Mouse (Mus musculus) right cerebral cortex, postnatal 14 days (tissue): ENCODE measurements around the gene Zfyve28.
A peak's percentile ranks its signal among the peaks of the same experiment; 100 is the strongest.

ENCODE experiments used
- DNase-seq: peaks from one replicate; pipeline ENCODE4 v3.0.0; 2022

Zfyve28 gene

DNA sequence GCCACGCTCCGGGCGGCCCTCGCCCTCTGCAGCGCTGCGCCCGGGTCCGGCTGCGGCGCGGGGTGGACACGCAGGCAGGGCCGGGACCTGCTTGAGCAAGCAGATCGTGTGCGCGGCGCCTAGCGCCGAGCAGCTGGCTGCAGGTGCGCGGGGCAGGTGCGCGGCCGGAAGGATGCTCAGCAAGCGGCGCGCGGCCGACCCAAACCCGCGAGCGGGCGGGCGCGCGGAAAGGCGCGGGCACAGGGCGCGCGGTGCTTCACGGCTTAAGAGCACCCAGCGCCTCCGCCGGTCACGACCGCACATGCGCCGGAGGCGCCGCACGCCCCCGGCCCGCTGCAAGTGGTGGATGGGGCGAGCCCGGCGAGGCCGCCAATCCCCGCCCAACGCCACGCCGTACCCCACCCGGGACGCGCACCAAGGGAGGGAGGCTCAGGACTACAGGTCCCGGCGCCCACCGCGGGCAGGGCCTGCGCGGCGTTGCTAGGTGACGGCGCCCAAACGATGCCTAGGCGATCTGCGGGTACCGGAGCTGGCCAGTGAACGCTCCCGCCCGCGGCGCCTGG is at the start of gene Zfyve28, which contains the start of gene Cfap99:
Zfyve28 (minus strand) TSS at position 296 of the 563 bp plus-strand sequence.
Cfap99 (plus strand) TSS at position 447 of the 563 bp plus-strand sequence.
- peak; percentile 95 for DNase-seq

DNA sequence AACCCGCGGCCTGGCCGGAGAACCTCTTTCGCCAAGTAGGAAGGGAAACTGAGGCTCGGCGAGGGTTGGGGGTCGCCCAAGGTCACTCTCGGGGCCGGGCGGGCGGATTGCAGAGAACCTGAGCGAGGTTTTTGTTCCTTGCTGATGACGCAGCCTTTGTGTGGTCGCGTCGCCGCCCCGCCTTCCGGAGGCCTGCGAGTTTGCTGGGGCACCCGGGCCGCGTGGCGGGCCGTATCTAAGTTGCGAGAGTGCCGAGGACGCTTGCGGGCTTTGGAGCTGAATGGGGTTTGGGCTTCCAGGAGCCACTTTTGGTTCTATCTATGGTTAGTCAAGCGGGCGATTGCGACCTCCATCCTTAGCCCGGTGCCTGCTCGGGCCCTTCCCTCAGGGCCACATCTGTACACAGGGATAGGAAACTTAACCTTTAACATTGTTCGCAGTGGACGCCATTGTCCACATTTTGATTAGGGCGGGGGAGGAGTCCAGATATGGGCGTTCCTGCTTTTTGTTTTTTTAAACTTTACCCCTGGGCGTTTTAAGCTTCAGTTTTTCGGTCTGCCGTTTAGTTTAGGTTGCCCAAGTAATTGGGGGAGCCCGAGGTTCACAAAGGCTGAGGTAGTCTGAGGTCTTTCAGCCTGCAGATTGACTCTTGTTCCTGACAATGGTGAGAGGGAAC is 48.7 kb upstream of the Zfyve28 start:
- peak; percentile 46 for DNase-seq

DNA sequence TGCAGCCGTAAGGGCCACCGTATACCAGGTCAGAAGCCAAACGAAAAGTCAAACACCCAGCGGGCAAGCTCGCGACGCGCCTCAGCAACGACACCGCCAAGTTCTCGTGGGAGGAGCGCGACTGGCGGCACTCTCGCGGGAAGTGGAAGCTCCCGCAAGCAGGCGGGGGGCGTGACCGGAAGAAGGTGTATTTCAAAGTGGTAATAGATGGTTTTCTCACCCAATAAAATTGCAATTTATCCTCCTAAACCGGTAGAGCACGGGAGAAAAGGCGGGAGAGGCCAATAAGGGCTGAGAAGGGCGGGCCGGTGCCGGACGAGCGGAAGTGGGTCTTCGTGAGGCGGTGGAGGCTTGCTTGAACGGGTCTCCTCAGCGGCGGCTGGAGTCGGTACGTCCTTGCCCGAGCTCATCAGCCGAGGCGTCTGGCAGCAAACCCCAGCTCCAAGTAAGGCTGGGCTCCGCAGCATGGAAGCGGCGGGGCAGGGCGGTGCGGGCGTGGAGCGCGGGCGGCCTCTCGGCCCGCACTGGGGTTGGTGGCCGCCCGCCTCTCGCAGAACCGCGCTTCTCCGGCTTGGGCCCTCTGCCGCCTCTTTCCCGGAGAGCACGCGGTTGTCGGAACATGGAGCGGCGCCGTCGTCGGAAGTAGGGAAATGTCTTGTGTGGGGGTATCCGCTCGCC is 48.0 kb upstream of the Zfyve28 start, which contains the start of gene Rnf4:
Rnf4 (plus strand) TSS at position 193 of the 678 bp plus-strand sequence.
- DNase-seq = peak; percentile 98

DNA sequence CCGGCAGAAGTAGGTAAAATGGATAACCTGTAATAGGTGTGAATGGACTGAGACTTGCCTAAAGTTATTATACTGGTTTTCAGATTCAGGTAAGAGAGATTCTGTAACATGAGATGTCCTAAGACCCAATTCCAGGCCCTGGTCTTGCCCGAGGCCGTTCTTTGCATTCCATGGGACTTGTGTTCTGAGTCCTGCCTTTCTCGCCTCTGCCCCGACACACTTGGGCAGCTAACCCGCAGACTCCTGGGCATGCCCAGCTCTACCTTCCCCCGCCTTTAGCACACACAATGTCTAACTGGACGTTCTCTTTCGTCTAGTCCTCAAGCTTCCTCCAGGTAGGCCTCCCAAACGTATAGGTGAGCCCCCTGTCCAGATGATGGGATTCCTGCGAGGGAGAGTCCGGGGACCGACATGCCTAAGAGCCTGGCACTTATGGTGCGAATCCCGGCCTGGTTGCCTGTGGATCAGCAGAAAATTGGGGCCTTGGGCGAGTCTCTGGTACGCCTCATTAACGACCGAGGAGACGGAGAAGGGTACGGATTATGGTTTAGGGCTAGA is 47.4 kb upstream of the Zfyve28 start:
- no peak for DNase-seq

DNA sequence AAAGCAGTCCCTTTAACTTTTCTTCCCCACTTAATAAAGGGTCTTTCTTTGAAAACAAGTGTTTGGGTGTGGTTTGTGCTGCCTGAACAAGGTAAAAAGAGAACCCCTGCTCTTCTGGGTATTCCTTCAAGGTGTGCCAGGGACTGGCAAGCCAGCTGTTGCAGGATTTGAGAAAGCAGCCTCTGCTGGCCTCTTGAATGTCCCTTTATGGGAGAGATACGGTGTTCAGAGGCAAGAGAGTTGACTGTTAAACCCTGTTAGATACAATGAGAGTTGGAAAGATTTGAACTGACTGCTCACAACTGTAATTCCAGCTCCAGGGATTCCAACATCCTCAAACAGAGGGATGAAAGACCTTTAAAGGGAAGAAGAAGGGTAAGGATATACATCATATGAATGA is 45.8 kb upstream of the Zfyve28 start:
- no peak for DNase-seq

DNA sequence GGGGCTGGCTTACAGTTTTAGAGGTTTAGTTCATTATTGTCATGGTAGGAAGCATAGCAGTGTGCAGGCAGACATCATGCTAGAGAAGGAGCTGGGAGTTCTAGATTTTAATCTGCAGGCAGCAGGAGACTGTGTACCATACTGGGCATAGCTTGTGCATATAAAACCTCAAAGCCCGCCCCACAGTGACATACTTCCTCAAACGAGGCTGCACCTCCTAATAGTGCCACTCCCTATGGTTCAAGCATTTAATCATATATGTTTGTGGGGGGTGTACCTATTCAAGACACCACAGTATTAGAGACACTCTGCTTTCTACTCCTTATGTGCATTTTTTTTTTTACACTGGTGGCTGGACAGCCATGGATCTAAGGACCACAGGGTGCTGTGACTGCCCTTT is 41.9 kb upstream of the Zfyve28 start:
- DNase-seq = no peak

DNA sequence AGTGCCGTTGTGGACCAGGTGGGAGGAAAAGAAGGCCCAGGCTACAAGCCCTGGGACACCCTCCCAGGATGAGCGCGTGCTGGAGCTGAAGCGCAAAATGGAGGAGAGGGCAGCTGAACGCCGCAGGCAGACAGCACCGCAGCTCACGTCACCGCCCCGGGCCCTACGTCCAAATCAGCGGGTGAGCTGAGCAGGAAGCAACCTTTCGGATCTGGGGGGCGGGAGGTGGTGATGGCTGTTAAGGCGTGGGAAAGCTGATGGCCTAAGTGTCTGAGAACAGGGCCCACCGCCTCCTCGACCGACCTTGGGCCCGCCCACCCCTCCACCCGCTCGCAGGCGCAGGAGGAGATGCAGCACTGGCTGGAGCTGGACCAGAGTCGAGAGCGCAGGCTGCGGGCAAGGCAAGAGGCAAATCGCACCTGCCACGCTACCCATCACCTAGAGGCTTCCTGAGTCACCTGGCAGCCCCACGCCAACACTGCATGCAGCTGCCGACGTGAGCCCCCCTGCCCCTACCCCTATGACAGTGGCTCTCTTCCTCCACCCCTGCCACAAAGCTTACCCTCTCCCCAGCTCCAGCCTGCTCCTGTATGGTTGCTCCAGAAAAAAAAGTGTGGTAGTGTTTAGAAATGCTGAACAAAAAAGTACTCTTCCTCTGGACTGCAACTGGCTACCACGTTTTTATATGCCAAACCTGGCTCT is 38.8 kb upstream of the Zfyve28 start:
- DNase-seq = peak; percentile 30

DNA sequence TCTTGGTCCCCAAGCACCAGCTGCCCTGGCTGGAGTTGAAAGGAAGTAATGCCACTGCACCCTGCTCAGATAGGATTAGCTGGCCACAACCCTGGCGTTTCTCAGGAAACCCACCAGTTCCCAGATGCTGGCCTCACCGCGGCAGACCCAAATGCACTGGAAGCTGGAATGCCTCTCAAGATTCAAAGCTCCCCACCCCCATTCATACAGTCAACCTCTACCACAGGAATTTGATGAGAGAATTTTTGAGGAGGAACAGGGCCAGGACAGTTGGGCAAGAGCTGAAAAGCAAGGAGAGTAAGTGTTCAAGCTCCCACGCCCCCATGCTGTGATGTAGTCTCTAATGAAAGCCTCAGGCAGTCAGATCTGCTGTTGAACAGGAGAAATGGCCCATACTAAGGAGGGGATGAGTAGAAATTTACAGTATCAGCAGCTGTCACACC is 38.0 kb upstream of the Zfyve28 start:
- no peak for DNase-seq

DNA sequence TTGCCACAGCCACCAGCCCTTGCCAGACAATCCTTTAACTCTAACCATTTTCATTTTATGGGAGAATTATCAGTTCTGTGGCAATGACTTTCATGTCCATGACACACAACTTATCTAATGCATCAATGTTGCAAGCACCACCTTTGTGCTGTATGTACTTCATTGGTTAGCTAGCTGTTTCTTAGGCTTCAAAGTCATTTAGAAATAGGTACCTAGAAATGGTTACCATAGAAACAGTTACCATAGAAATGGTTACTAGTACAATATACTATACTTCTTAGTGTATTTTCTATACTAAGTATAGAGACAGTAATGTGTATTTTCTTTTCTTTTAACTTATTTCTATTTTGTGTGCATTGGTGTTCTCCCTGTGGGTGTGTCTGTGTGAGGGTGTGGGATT is 37.0 kb upstream of the Zfyve28 start:
- DNase-seq = no peak

DNA sequence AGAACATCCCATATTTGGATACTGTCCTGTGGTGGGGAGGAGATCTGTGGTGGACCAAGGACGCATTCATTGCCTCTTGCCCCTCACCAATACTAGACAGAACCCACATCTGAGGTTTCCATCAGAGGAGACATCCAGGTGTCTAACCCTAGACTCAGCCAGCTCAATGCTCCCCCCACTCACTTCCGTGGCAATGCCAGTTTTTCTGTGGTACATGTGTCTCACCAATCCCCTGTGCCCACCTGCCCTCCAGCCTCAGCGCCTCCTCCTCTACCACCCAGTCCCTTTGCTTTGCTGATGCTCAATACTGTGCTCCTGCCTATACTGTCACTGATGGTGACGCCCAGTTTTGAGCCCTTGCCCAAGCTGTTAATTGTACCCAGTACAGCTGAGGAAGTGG is 33.0 kb upstream of the Zfyve28 start:
- no peak for DNase-seq

DNA sequence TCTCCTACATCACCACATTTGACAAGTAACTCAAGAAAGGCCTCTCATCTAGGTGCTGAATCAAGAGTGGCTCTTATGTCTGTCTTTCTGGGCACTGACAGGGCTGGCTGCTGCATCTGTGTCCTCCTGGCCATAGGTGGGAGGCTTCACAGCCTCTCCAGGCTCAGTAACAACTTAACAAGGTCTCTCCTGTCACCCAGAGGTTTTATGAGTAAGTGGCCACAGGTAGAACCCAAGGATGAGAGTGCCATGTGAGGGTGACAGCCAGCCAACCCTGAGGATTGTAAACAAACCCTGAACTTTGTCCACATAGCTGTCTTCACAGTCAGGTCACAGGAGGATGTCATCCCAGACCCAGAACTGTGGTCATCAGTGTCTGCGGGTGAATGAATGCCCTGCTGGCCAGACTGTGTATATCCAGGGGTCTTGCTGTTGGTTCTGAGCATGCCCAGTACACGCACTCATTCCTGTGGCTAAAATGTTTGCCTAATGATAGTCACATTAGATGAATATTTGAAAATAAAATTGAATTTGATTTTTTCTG is 31.3 kb upstream of the Zfyve28 start:
- no peak for DNase-seq

DNA sequence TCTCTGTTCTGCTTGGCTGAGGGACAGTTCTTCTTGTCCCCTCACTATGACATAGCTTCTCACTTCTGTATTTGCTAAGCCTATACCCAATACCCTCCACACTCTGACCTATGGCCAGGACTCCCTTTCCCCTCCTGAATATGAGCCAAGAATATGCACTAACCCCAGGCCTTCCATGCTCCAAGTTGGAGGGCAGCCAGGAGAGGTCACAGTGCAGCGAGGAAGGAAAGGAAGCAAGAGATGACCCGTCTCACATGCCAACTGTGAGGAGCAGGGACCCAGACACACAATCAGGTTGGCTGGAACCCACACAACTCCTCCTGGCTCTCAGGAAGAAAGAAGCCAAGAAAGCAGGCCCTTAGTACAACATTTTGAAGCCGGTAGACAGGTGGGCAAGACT is 20.8 kb upstream of the Zfyve28 start:
- DNase-seq = no peak

DNA sequence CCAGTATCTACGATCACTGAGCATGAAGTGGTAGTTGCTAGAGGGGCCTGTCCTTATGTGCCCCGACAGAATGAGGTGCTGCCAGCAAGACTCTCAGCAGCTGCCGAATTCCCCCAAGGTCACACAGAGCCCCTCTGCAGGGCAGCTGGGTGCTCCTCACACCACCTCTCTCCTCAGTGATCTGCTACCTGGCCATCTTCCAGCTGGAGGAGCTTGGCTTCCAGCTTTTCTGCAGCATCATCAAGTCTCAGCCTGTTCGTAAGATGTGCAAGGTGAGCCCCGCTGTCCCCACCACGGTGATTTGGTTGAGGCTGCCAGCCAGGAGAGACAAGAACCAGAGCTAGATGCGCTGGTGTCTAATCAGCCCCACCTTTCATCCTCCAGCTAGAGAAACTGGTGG is 14.1 kb upstream of the Zfyve28 start:
- no peak for DNase-seq

DNA sequence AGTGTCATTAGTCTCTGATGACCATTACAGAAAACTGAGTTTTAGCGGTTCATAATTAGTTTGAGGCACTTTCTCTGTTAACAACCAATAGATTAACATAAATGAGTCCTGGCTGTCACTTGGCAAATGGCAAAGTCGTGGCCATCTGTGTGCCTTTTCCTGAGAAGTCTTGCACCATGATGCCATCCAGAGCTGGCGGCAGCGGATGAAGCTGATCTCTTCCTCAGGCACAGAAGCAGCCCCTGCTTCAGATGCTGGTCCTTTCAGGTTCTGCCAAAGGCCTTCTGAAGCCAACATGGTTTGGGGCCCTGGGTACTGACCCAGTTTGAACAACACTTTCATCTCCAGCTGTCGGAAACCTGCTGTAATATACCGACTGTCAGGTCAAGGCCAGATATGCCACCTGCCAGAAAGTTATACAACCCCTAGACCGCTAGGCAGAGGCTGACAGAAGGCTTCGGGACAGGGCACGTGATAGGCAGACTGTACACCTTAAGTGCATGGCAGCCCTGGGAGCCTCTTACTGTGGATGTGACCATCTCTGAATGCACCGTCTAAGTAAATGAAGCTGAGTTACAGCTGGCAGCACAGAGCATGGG is 10.8 kb upstream of the Zfyve28 start:
- no peak for DNase-seq

DNA sequence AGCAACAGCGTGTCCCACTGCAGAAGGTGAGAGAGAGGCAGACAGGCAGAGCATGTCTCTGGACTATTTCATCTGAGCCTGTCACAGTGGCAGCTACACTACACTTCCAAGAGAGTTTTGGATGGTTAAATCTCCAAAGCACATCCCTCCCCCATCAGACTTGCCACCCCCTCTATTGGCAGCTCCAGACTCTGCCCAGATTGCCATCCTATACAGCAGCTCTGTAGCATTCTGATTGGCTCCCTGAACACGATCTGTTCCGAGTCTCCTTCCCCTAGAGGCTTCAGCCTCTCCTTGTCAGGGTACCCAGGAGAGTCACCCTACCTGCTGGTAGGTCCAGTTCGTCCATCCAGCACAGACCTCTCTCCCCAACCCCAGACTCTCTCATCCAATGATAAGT is 9.8 kb upstream of the Zfyve28 start:
- DNase-seq = no peak

DNA sequence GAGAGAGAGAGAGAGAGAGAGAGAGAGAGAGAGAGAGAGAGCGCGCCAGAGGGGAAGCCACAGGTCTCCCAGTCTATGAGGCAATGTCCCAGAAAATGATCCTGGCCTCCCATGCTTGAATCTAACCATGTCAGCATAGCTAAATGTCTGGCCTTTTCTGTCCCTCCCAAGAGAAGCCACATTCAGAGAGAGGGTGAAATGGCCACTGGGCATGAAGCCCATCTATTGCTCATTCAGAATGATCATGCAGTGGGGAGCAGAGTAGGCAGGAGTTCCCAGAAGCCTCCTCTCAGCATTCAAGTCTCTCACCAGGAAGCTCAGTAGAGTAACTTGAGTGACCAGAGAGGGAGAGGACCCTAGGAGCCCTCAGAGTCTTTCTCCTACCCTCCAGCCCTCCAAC is 6.9 kb upstream of the Zfyve28 start:
- DNase-seq = no peak

DNA sequence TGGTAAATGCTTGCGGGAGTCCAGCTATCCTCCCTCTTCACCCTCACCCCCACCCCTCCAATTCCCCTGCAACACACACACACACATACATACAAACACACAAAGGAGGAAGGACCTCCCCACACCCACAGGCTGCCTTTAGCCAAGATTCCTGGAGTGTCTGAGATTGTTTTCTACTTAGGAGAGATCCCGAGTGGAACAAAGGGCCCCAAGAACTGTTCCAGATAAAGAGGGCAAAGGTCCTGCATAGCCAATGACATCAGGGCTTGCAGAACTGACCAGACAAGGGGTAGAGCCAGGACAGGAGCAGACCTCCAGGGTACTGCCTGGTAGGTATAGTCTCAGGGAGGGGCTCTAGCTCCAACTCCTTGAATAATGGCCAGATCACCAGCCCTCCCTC is 6.4 kb upstream of the Zfyve28 start:
- DNase-seq = no peak

DNA sequence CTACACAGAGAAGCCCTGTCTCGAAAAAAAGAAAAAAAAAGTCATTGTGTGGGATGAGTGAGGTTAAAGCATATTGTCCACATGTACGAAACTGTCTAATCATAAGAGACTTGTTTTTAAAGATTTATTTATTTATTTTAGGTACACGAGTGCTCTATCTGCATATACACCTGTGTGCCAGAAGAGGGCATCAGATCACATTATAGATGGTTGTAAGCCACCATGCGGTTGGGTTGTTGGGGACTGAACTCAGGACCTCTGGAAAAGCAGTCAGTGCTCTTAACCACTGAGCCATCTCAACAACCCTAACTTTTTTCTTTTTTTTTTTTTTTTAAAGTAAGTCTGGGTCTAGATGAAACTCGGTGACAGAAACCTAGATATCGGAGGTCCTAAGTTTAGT is 5.1 kb upstream of the Zfyve28 start:
- no peak for DNase-seq

DNA sequence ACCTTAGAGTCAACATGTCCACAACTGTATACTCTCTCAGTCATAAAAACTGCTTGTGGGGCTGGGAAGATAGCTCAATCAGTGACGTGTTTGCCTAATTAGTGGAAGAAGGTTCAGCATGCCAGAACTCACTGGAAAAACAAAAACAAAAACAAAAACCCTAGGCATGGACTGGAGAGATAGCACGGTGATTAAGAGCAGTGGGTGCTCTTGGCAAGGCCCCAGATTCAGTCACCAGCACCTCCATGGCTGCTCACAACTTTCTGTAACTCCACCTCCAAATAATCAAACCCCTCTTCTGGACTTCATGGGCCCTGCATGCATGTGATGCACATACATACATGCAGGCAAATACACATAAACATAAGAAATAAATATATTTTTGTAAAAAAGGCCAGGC is 1.0 kb upstream of the Zfyve28 start:
- no peak for DNase-seq

DNA sequence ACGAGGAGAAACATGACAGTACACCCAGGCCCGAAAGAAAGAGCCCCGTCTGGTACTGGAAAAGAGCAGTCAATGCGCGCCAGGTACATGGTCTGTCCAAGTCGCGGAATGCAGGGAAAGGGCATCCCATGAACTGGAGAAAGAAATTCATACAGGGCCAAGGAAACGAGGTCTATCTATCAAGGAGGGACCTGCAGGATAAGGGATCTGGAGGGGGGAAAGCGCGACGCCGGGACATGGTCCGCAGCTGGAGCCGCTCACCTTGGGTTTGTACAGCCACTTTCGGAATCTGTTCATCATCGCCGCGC is 457 bp downstream of the Zfyve28 start:
- DNase-seq = no peak

DNA sequence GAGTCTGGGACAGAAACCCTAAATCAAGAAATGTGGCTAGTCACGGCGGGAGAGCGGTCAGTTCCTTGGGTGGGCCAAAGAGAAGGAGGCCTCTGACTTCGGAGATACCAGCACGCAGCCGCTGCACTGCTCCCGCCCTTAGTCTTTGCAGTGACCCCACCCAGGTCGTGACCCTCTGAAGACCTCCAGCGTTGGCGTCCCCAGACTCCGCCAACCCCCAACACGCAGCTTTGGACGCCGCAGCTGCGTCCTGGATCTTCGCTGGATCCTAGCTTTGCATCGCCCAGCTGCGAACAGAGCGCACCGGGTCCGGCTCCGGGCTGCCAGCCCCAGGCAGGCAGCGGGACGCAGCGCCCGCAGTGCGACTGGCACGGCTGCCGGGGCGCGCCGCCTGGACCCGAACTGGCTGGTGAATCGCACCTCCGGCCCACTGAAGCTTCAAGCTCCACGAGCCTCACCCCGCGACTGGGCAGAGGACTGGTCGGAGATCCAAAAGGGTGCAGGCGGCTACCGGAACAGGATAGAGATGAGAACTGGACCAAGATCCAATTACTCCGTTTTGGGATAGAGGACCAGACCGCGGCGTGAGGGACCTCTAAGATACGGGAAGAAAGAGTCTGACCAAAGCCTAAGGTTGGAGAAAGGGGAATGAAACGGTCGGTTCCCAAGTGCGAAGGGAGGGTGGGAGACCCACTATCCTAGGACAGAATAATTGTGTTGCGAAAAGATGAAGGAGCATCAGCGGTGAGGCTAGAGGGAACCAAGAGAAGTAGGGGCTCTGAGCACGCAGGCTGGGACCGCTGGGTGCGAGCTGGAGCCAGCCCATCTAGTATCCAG is 1.0 kb downstream of the Zfyve28 start:
- peak; percentile 31 for DNase-seq

DNA sequence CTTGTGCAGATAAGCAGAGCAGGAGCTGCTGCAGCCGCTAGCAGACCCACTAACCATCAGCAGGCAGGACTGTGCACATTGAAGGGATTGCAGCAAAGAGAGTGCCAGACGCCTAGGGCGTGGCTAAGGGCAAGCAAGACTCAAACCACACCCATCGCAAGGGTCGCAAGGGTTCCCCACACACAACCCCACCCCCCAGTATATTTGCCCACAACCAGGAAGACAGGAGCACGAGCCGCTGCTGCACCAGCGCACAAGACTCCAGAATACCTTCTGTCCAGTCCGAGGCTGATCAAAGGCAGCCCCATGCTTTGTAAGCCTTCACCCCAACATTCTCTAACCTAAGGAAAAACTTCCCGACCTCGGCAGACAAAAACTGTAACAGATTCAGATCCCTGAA is 1.7 kb downstream of the Zfyve28 start:
- DNase-seq = no peak
